Comparison of ENCODE assay signal across 9 mouse cellular contexts in the genomic region with DNA sequence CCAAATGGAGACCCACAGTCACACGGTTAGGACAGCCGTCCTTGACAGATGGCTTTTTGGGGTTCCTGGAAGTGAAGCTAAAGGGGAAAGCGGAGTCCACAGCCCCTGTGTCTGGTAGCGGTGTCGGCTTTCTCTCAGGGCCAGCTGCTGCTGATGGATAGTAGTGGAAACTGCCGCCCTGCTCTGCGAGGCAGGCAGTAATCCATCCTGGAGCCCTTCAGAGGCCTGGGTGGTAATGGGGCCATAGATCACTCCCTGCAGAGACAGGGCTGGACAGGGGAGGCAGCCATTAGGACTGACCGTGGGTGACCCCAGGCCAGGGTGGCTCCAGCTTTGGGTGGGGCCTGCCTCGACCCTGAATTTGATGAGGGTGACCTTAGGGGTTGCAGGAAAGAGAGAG.
A peak's percentile ranks its signal among the peaks of the same experiment; 100 is the strongest.
DNase-seq lines count a peak whose midpoint lies in the region; ATAC-seq lines count a peak whose summit lies in the region.
"Had no signal": no experiment of that assay in that cellular context is flagged by ENCODE, and none has a peak within 500 bp of the region (broad histone marks: within the 10 kb centered on the region; RNA-seq: fewer than 3 reads in every experiment).

No protein-coding gene starts in this region.

- H3K27ac ChIP-seq in midbrain, embryonic 10.5 days (replicated peaks) = peak overlapping the region; percentile 81
- H3K27ac ChIP-seq in midbrain, embryonic 16.5 days (ENCODE audit: low read length) = no peak overlapping the region
- H3K27ac ChIP-seq in hindbrain, embryonic 10.5 days = peak overlapping the region; percentile 87
- H3K27ac ChIP-seq in liver, embryonic 11.5 days (ENCODE audit: low read depth, low read length) = peak overlapping the region; percentile 91

- no peak overlapping the region for H3K9ac ChIP-seq in midbrain, embryonic 16.5 days (ENCODE audit: low read depth, low read length)
- peak overlapping the region; percentile 52 for H3K9ac ChIP-seq in liver, embryonic 11.5 days (ENCODE audit: low read depth, low read length)

- ATAC-seq in midbrain, embryonic 16.5 days = no peak
- ATAC-seq in liver, embryonic 11.5 days (replicated peaks; ENCODE audit: low FRiP score) = no peak

- no peak overlapping the region for H3K4me2 ChIP-seq in midbrain, embryonic 16.5 days (ENCODE audit: low read length)
- H3K4me2 ChIP-seq in liver, embryonic 11.5 days = no peak overlapping the region

- peak overlapping the region; percentile 4; the same call in 1 of the 2 replicates for H3K4me3 ChIP-seq in midbrain, embryonic 10.5 days
- H3K4me3 ChIP-seq in midbrain, embryonic 16.5 days (ENCODE audit: low read depth, low read length) = no peak overlapping the region
- H3K4me3 ChIP-seq in hindbrain, embryonic 10.5 days = no peak overlapping the region
- H3K4me3 ChIP-seq in liver, embryonic 11.5 days (ENCODE audit: low read depth, low read length) = no peak overlapping the region
- H3K4me3 ChIP-seq: erythroblast, embryonic 14.5 days had no signal

- DNase-seq in midbrain, embryonic 10.5 days (ENCODE audit: low spot score) = no peak
- peak; percentile 56 for DNase-seq in hindbrain, embryonic 10.5 days (ENCODE audit: low spot score)
- DNase-seq in liver, embryonic 11.5 days (ENCODE audit: low spot score) = no peak
- peak; percentile 65 for DNase-seq in yolk sac, embryonic 10.5 days (ENCODE audit: low spot score)
- no peak for DNase-seq in thymus, postnatal 14 days
- DNase-seq in thymus, postnatal 0 days (ENCODE audit: low spot score) = no peak
- DNase-seq in left cerebral cortex, adult 11 months (ENCODE audit: low spot score) = no peak

- H3K27me3 ChIP-seq in midbrain, embryonic 10.5 days (ENCODE audit: low read depth, poor library complexity, severe bottlenecking) = peaks cover 52% of the 10 kb centered on the region; the same call in 1 of the 2 replicates
- H3K27me3 ChIP-seq in midbrain, embryonic 16.5 days (ENCODE audit: control insufficient read depth, insufficient read depth, low read depth, low read length) = no peaks in the 10 kb centered on the region
- H3K27me3 ChIP-seq in hindbrain, embryonic 10.5 days (ENCODE audit: insufficient read depth, poor library complexity, severe bottlenecking) = peaks cover 21% of the 10 kb centered on the region
- no peaks in the 10 kb centered on the region for H3K27me3 ChIP-seq in liver, embryonic 11.5 days (replicated peaks; ENCODE audit: control insufficient read depth, insufficient read depth, low read length)

- H3K36me3 ChIP-seq in midbrain, embryonic 10.5 days = no peaks in the 10 kb centered on the region
- H3K36me3 ChIP-seq in midbrain, embryonic 16.5 days (ENCODE audit: control insufficient read depth, insufficient read depth, low read length) = no peaks in the 10 kb centered on the region
- H3K36me3 ChIP-seq in hindbrain, embryonic 10.5 days = no peaks in the 10 kb centered on the region
- H3K36me3 ChIP-seq in liver, embryonic 11.5 days (ENCODE audit: control insufficient read depth, insufficient read depth, low read length) = no peaks in the 10 kb centered on the region

- 40% methylated on average over 9 of the region's 9 CpGs for WGBS in midbrain, embryonic 10.5 days
- WGBS in midbrain, embryonic 16.5 days = 46% methylated on average over 9 of the region's 9 CpGs
- 33% methylated on average over 9 of the region's 9 CpGs for WGBS in hindbrain, embryonic 10.5 days
- 26% methylated on average over 9 of the region's 9 CpGs for WGBS in liver, embryonic 11.5 days

- peaks cover 98% of the 10 kb centered on the region for H3K4me1 ChIP-seq in midbrain, embryonic 10.5 days
- H3K4me1 ChIP-seq in midbrain, embryonic 16.5 days (ENCODE audit: control insufficient read depth, insufficient read depth, low read length) = peaks cover 18% of the 10 kb centered on the region
- H3K4me1 ChIP-seq in hindbrain, embryonic 10.5 days (replicated peaks) = peaks cover 99% of the 10 kb centered on the region
- peaks cover 95% of the 10 kb centered on the region for H3K4me1 ChIP-seq in liver, embryonic 11.5 days (replicated peaks; ENCODE audit: control insufficient read depth, insufficient read depth, low read length)

- no peaks in the 10 kb centered on the region for H3K9me3 ChIP-seq in midbrain, embryonic 10.5 days (replicated peaks)
- H3K9me3 ChIP-seq in midbrain, embryonic 16.5 days (replicated peaks; ENCODE audit: control insufficient read depth, low read length, poor library complexity, severe bottlenecking) = no peaks in the 10 kb centered on the region
- no peaks in the 10 kb centered on the region for H3K9me3 ChIP-seq in hindbrain, embryonic 10.5 days
- no peaks in the 10 kb centered on the region for H3K9me3 ChIP-seq in liver, embryonic 11.5 days (ENCODE audit: control insufficient read depth, low read length)

Comparison
In these comparisons a context has a peak if more than half of its experiments do, and no peak if none do; other contexts are left out.
1. DNase-seq: peak in hindbrain, embryonic 10.5 days (single experiment) and yolk sac, embryonic 10.5 days (single experiment); none in midbrain, embryonic 10.5 days (single experiment), liver, embryonic 11.5 days (single experiment), thymus, postnatal 14 days (single experiment), thymus, postnatal 0 days (single experiment) and left cerebral cortex, adult 11 months (single experiment).